Mouse (Mus musculus): ENCODE data around the gene Rnf6. TPM values are rescaled to one million over a fixed set of nuclear protein-coding genes. Genes with fewer than 3 reads are reported as not detected.

Gene Rnf6
- total and polyA plus RNA-seq, 2 experiments from 2014 or later: 31.1 to 41.4 TPM

- H3K9ac ChIP-seq (replicated peaks; ENCODE audit: low read depth, low read length): no peak overlapping the region
- H3K9me3 ChIP-seq (replicated peaks; ENCODE audit: control insufficient read depth, low read length): no peaks in the 10 kb centered on the region
- H3K36me3 ChIP-seq (replicated peaks; ENCODE audit: control insufficient read depth, insufficient read depth, low read length): peaks cover 72% of the 10 kb centered on the region
- 83% methylated on average over 5 of the region's 5 CpGs for WGBS
- ATAC-seq (ENCODE audit: insufficient read depth, low read depth) (no peak), DNase-seq (ENCODE audit: low spot score) (no peak)
- H3K4me3 ChIP-seq (ENCODE audit: low read depth, low read length): no peak overlapping the region
- no peaks in the 10 kb centered on the region for H3K4me1 ChIP-seq (ENCODE audit: control insufficient read depth, insufficient read depth)
- no peak overlapping the region for H3K27ac ChIP-seq (ENCODE audit: low read depth)
- no peak overlapping the region for H3K4me2 ChIP-seq (ENCODE audit: low read depth, low read length)
- TF ChIP-seq CTCF (IDR thresholded peaks at IDR 0.05; ENCODE audit: low read depth): no peak
- no peak for TF ChIP-seq EP300 (IDR thresholded peaks at IDR 0.05; ENCODE audit: low read depth)
- H3K27me3 ChIP-seq (ENCODE audit: control insufficient read depth, insufficient read depth, low read length): no peaks in the 10 kb centered on the region
These were observed 15.8 kb downstream of the Rnf6 start for GRCm38 (mm10) chr5:146205537-146205936.

GRCm38 (mm10) chr5:146203921-146204320 is 17.4 kb downstream of the Rnf6 start:
- no peaks in the 10 kb centered on the region for H3K4me1 ChIP-seq (ENCODE audit: control insufficient read depth, insufficient read depth)
- TF ChIP-seq EP300 (IDR thresholded peaks at IDR 0.05; ENCODE audit: low read depth) (no peak), CTCF (IDR thresholded peaks at IDR 0.05; ENCODE audit: low read depth) (no peak)
- no peak overlapping the region for H3K9ac ChIP-seq (replicated peaks; ENCODE audit: low read depth, low read length)
- DNase-seq (ENCODE audit: low spot score): no peak
- H3K27ac ChIP-seq (ENCODE audit: low read depth): no peak overlapping the region
- no peaks in the 10 kb centered on the region for H3K9me3 ChIP-seq (replicated peaks; ENCODE audit: control insufficient read depth, low read length)
- no peak for ATAC-seq (ENCODE audit: insufficient read depth, low read depth)
- WGBS: 81% methylated on average over 2 of the region's 2 CpGs
- H3K27me3 ChIP-seq (ENCODE audit: control insufficient read depth, insufficient read depth, low read length): no peaks in the 10 kb centered on the region
- H3K4me2 ChIP-seq (ENCODE audit: low read depth, low read length): no peak overlapping the region
- H3K36me3 ChIP-seq (replicated peaks; ENCODE audit: control insufficient read depth, insufficient read depth, low read length): peaks cover 61% of the 10 kb centered on the region
- H3K4me3 ChIP-seq (ENCODE audit: low read depth, low read length): no peak overlapping the region

GRCm38 (mm10) chr5:146200580-146200979 is 20.8 kb downstream of the Rnf6 start:
- DNase-seq (ENCODE audit: low spot score) (no peak), ATAC-seq (ENCODE audit: insufficient read depth, low read depth) (no peak)
- TF ChIP-seq CTCF (IDR thresholded peaks at IDR 0.05; ENCODE audit: low read depth) (no peak), EP300 (IDR thresholded peaks at IDR 0.05; ENCODE audit: low read depth) (no peak)
- Histone ChIP-seq H3K9me3 (replicated peaks; ENCODE audit: control insufficient read depth, low read length) (no peaks in the 10 kb centered on the region), H3K27me3 (ENCODE audit: control insufficient read depth, insufficient read depth, low read length) (no peaks in the 10 kb centered on the region), H3K4me3 (ENCODE audit: low read depth, low read length) (no peak overlapping the region), H3K27ac (ENCODE audit: low read depth) (no peak overlapping the region), H3K4me2 (ENCODE audit: low read depth, low read length) (no peak overlapping the region), H3K4me1 (ENCODE audit: control insufficient read depth, insufficient read depth) (no peaks in the 10 kb centered on the region), H3K9ac (replicated peaks; ENCODE audit: low read depth, low read length) (no peak overlapping the region), H3K36me3 (replicated peaks; ENCODE audit: control insufficient read depth, insufficient read depth, low read length) (peaks cover 28% of the 10 kb centered on the region)
- 96% methylated on average over 6 of the region's 6 CpGs for WGBS

GRCm38 (mm10) chr5:146199540-146199939 is 21.8 kb downstream of the Rnf6 start:
- TF ChIP-seq CTCF (IDR thresholded peaks at IDR 0.05; ENCODE audit: low read depth) (no peak), EP300 (IDR thresholded peaks at IDR 0.05; ENCODE audit: low read depth) (no peak)
- Histone ChIP-seq H3K9ac (replicated peaks; ENCODE audit: low read depth, low read length) (no peak overlapping the region), H3K4me2 (ENCODE audit: low read depth, low read length) (no peak overlapping the region), H3K9me3 (replicated peaks; ENCODE audit: control insufficient read depth, low read length) (no peaks in the 10 kb centered on the region), H3K4me3 (ENCODE audit: low read depth, low read length) (no peak overlapping the region), H3K36me3 (replicated peaks; ENCODE audit: control insufficient read depth, insufficient read depth, low read length) (peaks cover 18% of the 10 kb centered on the region), H3K4me1 (ENCODE audit: control insufficient read depth, insufficient read depth) (no peaks in the 10 kb centered on the region), H3K27ac (ENCODE audit: low read depth) (no peak overlapping the region), H3K27me3 (ENCODE audit: control insufficient read depth, insufficient read depth, low read length) (no peaks in the 10 kb centered on the region)
- 71% methylated on average over 2 of the region's 2 CpGs for WGBS
- DNase-seq (ENCODE audit: low spot score) (no peak), ATAC-seq (ENCODE audit: insufficient read depth, low read depth) (no peak)

DNA sequence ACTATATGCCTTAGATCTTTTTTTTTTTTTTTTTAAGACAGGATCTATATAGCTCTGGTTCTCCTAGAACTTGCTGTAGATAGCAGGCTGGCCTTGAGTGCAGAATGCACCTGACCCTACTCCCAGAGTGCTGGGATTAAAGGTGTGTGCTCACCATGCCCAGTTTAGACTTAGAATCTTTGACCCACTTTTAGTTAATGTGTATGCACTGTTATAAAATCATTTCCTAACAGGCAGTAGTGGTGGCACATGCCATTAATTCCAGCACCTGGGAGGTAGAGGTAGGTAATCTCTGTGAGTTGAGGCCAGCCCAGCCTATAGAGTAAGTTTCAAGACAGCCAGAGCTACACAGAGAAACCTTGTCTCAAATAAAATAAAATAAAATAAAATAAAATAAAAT is 22.3 kb downstream of the Rnf6 start:
- no peak overlapping the region for H3K4me3 ChIP-seq (ENCODE audit: low read depth, low read length)
- no peaks in the 10 kb centered on the region for H3K27me3 ChIP-seq (ENCODE audit: control insufficient read depth, insufficient read depth, low read length)
- no peaks in the 10 kb centered on the region for H3K4me1 ChIP-seq (ENCODE audit: control insufficient read depth, insufficient read depth)
- ATAC-seq (ENCODE audit: insufficient read depth, low read depth) (no peak), DNase-seq (ENCODE audit: low spot score) (no peak)
- no peak overlapping the region for H3K9ac ChIP-seq (replicated peaks; ENCODE audit: low read depth, low read length)
- no peaks in the 10 kb centered on the region for H3K9me3 ChIP-seq (replicated peaks; ENCODE audit: control insufficient read depth, low read length)
- TF ChIP-seq CTCF (IDR thresholded peaks at IDR 0.05; ENCODE audit: low read depth) (no peak), EP300 (IDR thresholded peaks at IDR 0.05; ENCODE audit: low read depth) (no peak)
- no peak overlapping the region for H3K4me2 ChIP-seq (ENCODE audit: low read depth, low read length)
- no peak overlapping the region for H3K27ac ChIP-seq (ENCODE audit: low read depth)
- peaks cover 13% of the 10 kb centered on the region for H3K36me3 ChIP-seq (replicated peaks; ENCODE audit: control insufficient read depth, insufficient read depth, low read length)

DNA sequence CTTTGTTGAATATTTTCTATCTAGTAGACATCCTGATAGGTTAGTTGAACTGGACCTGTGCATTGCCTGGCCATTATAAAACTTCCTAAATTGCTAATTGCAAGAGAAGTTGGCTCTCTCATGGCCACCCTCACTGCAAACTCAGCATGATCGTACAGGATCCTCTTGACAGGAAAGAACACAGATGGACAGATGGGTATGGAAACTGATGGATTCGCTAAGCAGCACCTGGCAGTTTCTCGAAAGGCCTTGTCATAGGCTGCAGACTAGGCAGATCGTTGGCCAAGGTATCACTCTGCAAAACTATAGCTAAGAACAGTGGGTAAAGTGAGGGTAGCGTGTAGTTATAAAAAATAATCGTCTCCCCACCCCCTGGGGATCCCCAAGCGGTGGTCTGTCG is 28.0 kb downstream of the Rnf6 start:
- no peak overlapping the region for H3K4me3 ChIP-seq (ENCODE audit: low read depth, low read length)
- H3K4me1 ChIP-seq (ENCODE audit: control insufficient read depth, insufficient read depth): no peaks in the 10 kb centered on the region
- 69% methylated on average over 8 of the region's 8 CpGs for WGBS
- H3K27ac ChIP-seq (ENCODE audit: low read depth): no peak overlapping the region
- H3K36me3 ChIP-seq (replicated peaks; ENCODE audit: control insufficient read depth, insufficient read depth, low read length): no peaks in the 10 kb centered on the region
- H3K27me3 ChIP-seq (ENCODE audit: control insufficient read depth, insufficient read depth, low read length): no peaks in the 10 kb centered on the region
- TF ChIP-seq EP300 (IDR thresholded peaks at IDR 0.05; ENCODE audit: low read depth): no peak
- TF ChIP-seq CTCF (IDR thresholded peaks at IDR 0.05; ENCODE audit: low read depth): no peak
- no peak overlapping the region for H3K9ac ChIP-seq (replicated peaks; ENCODE audit: low read depth, low read length)
- H3K4me2 ChIP-seq (ENCODE audit: low read depth, low read length): no peak overlapping the region
- ATAC-seq (ENCODE audit: insufficient read depth, low read depth) (no peak), DNase-seq (ENCODE audit: low spot score) (no peak)
- no peaks in the 10 kb centered on the region for H3K9me3 ChIP-seq (replicated peaks; ENCODE audit: control insufficient read depth, low read length)

Measured in heart, postnatal 0 days (tissue).